Mouse (Mus musculus) gastrocnemius, postnatal 36 days (tissue): ENCODE measurements around the gene Men1. TPM values are rescaled to one million over a fixed set of nuclear protein-coding genes. Genes with fewer than 3 reads are reported as not detected.
"Not testable (repeated sequence)": the region's sequence is repeated elsewhere in the genome, so short reads cannot be mapped to it uniquely, and the experiment has no call there.

Experiments used
- DNase-seq, 2 experiments: peaks; one replicate each; pipeline ENCODE4 v3.0.0; 2022
- intact Hi-C: fragments of 180-260 bp; cut with DNase I; formaldehyde crosslinking; loops from one replicate; pipeline ENCODE4 v1.15.1; 2025
- long read RNA-seq, 2 experiments: library from polyadenylated mRNA; stranded (forward); transcript quantifications; one replicate each; pipeline ENCODE4 v2.0.0; 2021
- total RNA-seq, 2 experiments: library from RNA; stranded (reverse); gene quantifications; 2 replicates each; pipeline ENCODE4 v1.2.3; 2021

Men1 gene
- 1 to 10 TPM; 6.2 to 7.0 TPM for total RNA-seq
- long read RNA-seq, experiment 1, partial matches to known transcripts: 0 of 2 reads
- long read RNA-seq, experiment 1, other reads (novel, unspliced or antisense): 1 of 2 reads
- long read RNA-seq, experiment 2, partial matches to known transcripts: 0 of 6 reads
- long read RNA-seq, experiment 2, other reads (novel, unspliced or antisense): 3 of 6 reads

GRCm38 (mm10) chr19:6334673-6335457 is at the start of gene Men1:
Gene Men1, plus strand, starts transcription at chr19:6334979.
- intact Hi-C loops: no loop called here
- peak; percentile 84 to 91 for DNase-seq

- intact Hi-C loops: no loop called here
- no peak for DNase-seq
Measured at GRCm38 (mm10) chr19:6285226-6285625, 49.6 kb upstream of the Men1 start.

GRCm38 (mm10) chr19:6285632-6286433 is 48.9 kb upstream of the Men1 start:
- DNase-seq: no peak
- intact Hi-C loops: no loop called here

- intact Hi-C loops: no loop called here
- DNase-seq: no peak
Measured at GRCm38 (mm10) chr19:6286434-6287401, 48.1 kb upstream of the Men1 start.

- DNase-seq: no peak
- intact Hi-C loops: no loop called here
Measured at GRCm38 (mm10) chr19:6288236-6288894, 46.4 kb upstream of the Men1 start.

GRCm38 (mm10) chr19:6289696-6290238 is 45.0 kb upstream of the Men1 start:
- no peak for DNase-seq
- intact Hi-C loops: no loop called here

GRCm38 (mm10) chr19:6290720-6291116 is 44.1 kb upstream of the Men1 start:
- DNase-seq, intact Hi-C loops: not testable (repeated sequence)

- intact Hi-C loops: no loop called here
- peak; percentile 35 to 49 for DNase-seq
Measured at GRCm38 (mm10) chr19:6291117-6291781, 43.5 kb upstream of the Men1 start.

- intact Hi-C loops: no loop called here
Measured at GRCm38 (mm10) chr19:6292262-6292661, 42.5 kb upstream of the Men1 start.

GRCm38 (mm10) chr19:6294301-6294700 is 40.5 kb upstream of the Men1 start:
- intact Hi-C loops: no loop called here
- no peak for DNase-seq

More at GRCm38 (mm10) chr19:6292262-6292661, 42.5 kb upstream of the Men1 start:
- no peak for DNase-seq

GRCm38 (mm10) chr19:6296551-6297210 is 38.1 kb upstream of the Men1 start:
- intact Hi-C loops: no loop called here
- DNase-seq: no peak

- intact Hi-C loops: no loop called here
- DNase-seq: peak; percentile 48 to 62
Measured at GRCm38 (mm10) chr19:6297641-6298040, 37.1 kb upstream of the Men1 start.

- intact Hi-C loops: no loop called here
- no peak for DNase-seq
Measured at GRCm38 (mm10) chr19:6299003-6299402, 35.8 kb upstream of the Men1 start.

GRCm38 (mm10) chr19:6299450-6300267 is 35.1 kb upstream of the Men1 start:
- no peak for DNase-seq
- intact Hi-C loops: no loop called here

GRCm38 (mm10) chr19:6300402-6300841 is 34.4 kb upstream of the Men1 start:
- intact Hi-C loops: no loop called here

GRCm38 (mm10) chr19:6302114-6302513 is 32.7 kb upstream of the Men1 start:
- intact Hi-C loops: no loop called here
- DNase-seq: no peak

More at GRCm38 (mm10) chr19:6300402-6300841, 34.4 kb upstream of the Men1 start:
- peak in 1 of 2 experiments; percentile 46 for DNase-seq

- DNase-seq: peak; percentile 45 to 58
- intact Hi-C loops: no loop called here
Measured at GRCm38 (mm10) chr19:6302522-6302921, 32.3 kb upstream of the Men1 start.
